Mouse (Mus musculus): ENCODE data around the gene Calhm3.

DNA sequence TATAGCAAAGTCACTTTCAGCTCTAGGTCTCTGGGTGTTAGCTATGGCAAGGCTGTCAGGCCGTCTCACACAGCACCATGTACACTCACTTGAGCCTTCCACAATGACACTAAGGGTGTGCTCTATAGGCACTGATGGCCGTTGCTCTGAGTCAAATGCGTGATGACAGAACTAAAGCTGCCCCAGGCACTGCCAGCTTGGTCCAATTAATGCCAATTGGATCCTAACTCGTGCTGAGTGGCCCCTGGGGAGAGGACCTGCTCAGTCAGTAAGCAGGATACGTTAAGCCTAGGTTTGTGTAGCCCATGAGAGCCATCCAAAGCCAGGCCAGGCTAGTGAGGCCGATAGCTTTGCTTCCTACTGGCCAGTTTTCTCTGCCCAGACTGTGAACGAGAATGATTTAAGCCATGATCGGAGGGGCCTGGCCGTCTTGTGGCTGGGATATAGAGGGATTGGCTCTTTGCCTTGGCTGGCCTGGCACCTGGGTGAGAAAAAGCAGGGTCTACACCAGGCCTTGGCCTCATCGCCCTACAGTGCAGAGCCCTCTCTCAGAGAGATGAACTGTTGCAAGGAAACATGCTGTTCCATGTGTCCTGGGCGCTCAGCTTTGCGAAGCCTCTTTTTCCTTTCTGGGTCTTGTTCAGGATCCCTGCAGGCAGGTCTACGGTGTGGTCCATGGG, 41.2 kb upstream of the Calhm3 start:
- no peak for TF ChIP-seq CTCF (IDR thresholded peaks at IDR 0.05; ENCODE audit: control insufficient read depth, insufficient read depth, low read length)
- TF ChIP-seq POLR2A (IDR thresholded peaks at IDR 0.05; ENCODE audit: borderline replicate concordance, control insufficient read depth, low read depth, low read length) = no peak

Data from bone marrow, adult 2 months (tissue).